Mouse (Mus musculus) ES-E14 (cell line): ENCODE results near the gene Smco3. TPM values are rescaled to one million over a fixed set of nuclear protein-coding genes. Genes with fewer than 3 reads are reported as not detected.

ENCODE experiments used
- DNase-seq: peaks from one replicate; pipeline ENCODE4 v3.0.0-alpha.2; 2013; ENCODE audit warnings: low read depth, low spot score
- H3K27ac ChIP-seq: 2 replicates; pipeline ENCODE4 v1.5.1; 2012; ENCODE audit warnings: low read depth, mild to moderate bottlenecking, low read length, moderate library complexity, mixed read lengths; ENCODE audit not compliant: poor library complexity, insufficient read depth, severe bottlenecking
- H3K36me3 ChIP-seq: 2 replicates; pipeline ENCODE4 v1.6.1; 2012; ENCODE audit warnings: mild to moderate bottlenecking, low read length, moderate library complexity, mixed read lengths; ENCODE audit not compliant: control insufficient read depth, poor library complexity, insufficient read depth, severe bottlenecking
- H3K4me1 ChIP-seq, 2 experiments: fragments of 150-350 bp in 1 of 2; sonication (generic) in 1 of 2; 2 replicates each; pipeline ENCODE4 v1.6.1; 2012; ENCODE audit warnings: low read length in 2 of 2, mild to moderate bottlenecking in 1 of 2, mixed read lengths in 1 of 2; ENCODE audit not compliant: control insufficient read depth in 2 of 2, insufficient read depth in 2 of 2, poor library complexity in 1 of 2
- H3K4me3 ChIP-seq, 2 experiments: fragments of 150-350 bp in 1 of 2; sonication (generic) in 1 of 2; 2 replicates each; pipeline ENCODE4 v1.5.1; 2012; ENCODE audit warnings: low read length in 2 of 2, low read depth in 1 of 2, mild to moderate bottlenecking in 1 of 2, mixed read lengths in 1 of 2; ENCODE audit not compliant: insufficient read depth in 1 of 2, poor library complexity in 1 of 2, severe bottlenecking in 1 of 2
- H3K9ac ChIP-seq: 2 replicates; pipeline ENCODE4 v1.6.1; 2012; ENCODE audit warnings: low read depth, mild to moderate bottlenecking, low read length, mixed read lengths; ENCODE audit not compliant: poor library complexity, insufficient read depth, severe bottlenecking
- H3K9me3 ChIP-seq: fragments of 150-350 bp; sonication (generic); 2 replicates; pipeline ENCODE4 v1.6.1; 2012; ENCODE audit warnings: low read depth, mild to moderate bottlenecking, low read length; ENCODE audit not compliant: control insufficient read depth, insufficient read depth
- CHD2 ChIP-seq: IDR thresholded peaks from 2 replicates; pipeline ENCODE4 v1.6.1; 2014; ENCODE audit warnings: mild to moderate bottlenecking, low read depth, low read length, inconsistent platforms
- HCFC1 ChIP-seq: IDR thresholded peaks from 2 replicates; pipeline ENCODE4 v1.6.1; 2012; ENCODE audit warnings: low read length, inconsistent platforms, borderline replicate concordance; ENCODE audit not compliant: insufficient read depth
- MAFK ChIP-seq: IDR thresholded peaks from 2 replicates; pipeline ENCODE4 v1.6.1; 2014; ENCODE audit warnings: mild to moderate bottlenecking, low read depth, low read length, inconsistent platforms; ENCODE audit not compliant: insufficient read depth
- ZC3H11A ChIP-seq: IDR thresholded peaks from 2 replicates; pipeline ENCODE4 v1.6.1; 2012; ENCODE audit warnings: low read depth, mild to moderate bottlenecking, inconsistent platforms, low read length, borderline replicate concordance
- ZNF384 ChIP-seq: IDR thresholded peaks from 2 replicates; pipeline ENCODE4 v1.6.1; 2012; ENCODE audit warnings: low read depth, low read length, inconsistent platforms
- in situ Hi-C, 2 experiments: fragments of 600-800 bp; cut with MboI; formaldehyde crosslinking; loops; one replicate each; pipeline ENCODE4 v1.15.1; 2025; ENCODE audit warnings: low sequenced_read_pairs in 2 of 2, inconsistent platforms in 1 of 2; ENCODE audit not compliant: unreplicated experiment in 2 of 2
- total RNA-seq: library from RNA; depleted of rRNA; stranded (reverse); fragments of 300-350 nt; gene quantifications from 2 replicates; pipeline ENCODE4 v1.2.3, GENCODE M21; 2012

Gene Smco3
- total RNA-seq, 1 experiment: not detected

DNA sequence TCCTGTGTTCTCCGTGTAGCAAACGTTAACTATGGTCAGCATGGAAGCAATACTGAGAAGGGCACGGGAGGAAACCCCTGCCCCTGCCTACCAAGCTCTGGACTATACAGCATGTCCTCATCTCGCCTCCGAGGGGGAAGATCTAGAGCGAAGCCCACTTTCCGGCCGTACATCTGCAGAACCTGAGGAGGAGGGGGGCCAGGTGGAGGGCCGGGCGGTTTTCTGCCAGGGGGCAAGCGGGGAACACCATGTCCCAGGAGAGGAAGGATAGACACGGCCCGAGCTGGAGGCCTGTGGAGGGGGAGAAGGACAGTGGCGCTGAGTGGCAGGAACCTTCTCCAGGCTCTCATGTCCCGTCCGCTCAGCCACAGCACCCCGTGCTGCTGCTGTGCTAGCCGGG lies 14.2 kb downstream of the Smco3 start:
- Histone ChIP-seq H3K9me3 (no peaks in the 10 kb centered on the region), H3K4me3 (no peak overlapping the region), H3K9ac (no peak overlapping the region), H3K4me1 (0 out of 4 replicates have a peak, but pooled peaks cover 0 to 6% of the 10 kb centered on the region in 2 experiments), H3K36me3 (peaks cover 57% of the 10 kb centered on the region), H3K27ac (no peak overlapping the region)
- no peak for TF ChIP-seq CHD2
- TF ChIP-seq MAFK: no peak
- no peak for TF ChIP-seq ZNF384
- TF ChIP-seq ZC3H11A: no peak
- no peak for TF ChIP-seq HCFC1
- in situ Hi-C loops: no loop called here
- DNase-seq: no peak

GRCm38 (mm10) chr6:136820381-136820780 lies 14.9 kb downstream of the Smco3 start:
- in situ Hi-C loops: no loop called here
- TF ChIP-seq MAFK (no peak), HCFC1 (no peak), CHD2 (no peak), ZNF384 (no peak), ZC3H11A (no peak)

GRCm38 (mm10) chr6:136817549-136817948 lies 17.7 kb downstream of the Smco3 start:
- TF ChIP-seq CHD2: no peak
- no peak for TF ChIP-seq MAFK
- no peak for TF ChIP-seq ZNF384
- TF ChIP-seq ZC3H11A: no peak
- TF ChIP-seq HCFC1: no peak
- Histone ChIP-seq H3K36me3 (peaks cover 69% of the 10 kb centered on the region), H3K4me1 (peaks cover 0 to 8% of the 10 kb centered on the region in 2 experiments; a peak in 1 of 4 replicates), H3K9ac (no peak overlapping the region), H3K27ac (no peak overlapping the region), H3K4me3 (no peak overlapping the region), H3K9me3 (no peaks in the 10 kb centered on the region)
- DNase-seq: no peak
- in situ Hi-C loops: no loop called here

More at GRCm38 (mm10) chr6:136820381-136820780, 14.9 kb downstream of the Smco3 start:
- Histone ChIP-seq H3K27ac (no peak overlapping the region), H3K4me3 (no peak overlapping the region), H3K4me1 (0 out of 4 replicates have a peak, but pooled peaks cover 0 to 6% of the 10 kb centered on the region in 2 experiments), H3K9ac (no peak overlapping the region), H3K9me3 (no peaks in the 10 kb centered on the region), H3K36me3 (peaks cover 63% of the 10 kb centered on the region)
- DNase-seq: no peak

GRCm38 (mm10) chr6:136816826-136817225 lies 18.4 kb downstream of the Smco3 start:
- Histone ChIP-seq H3K9me3 (no peaks in the 10 kb centered on the region), H3K9ac (peak overlapping the region; percentile 60; the same call in 1 of the 2 replicates), H3K4me1 (peaks cover 0 to 11% of the 10 kb centered on the region in 2 experiments; a peak in 1 of 4 replicates), H3K36me3 (peaks cover 61% of the 10 kb centered on the region), H3K27ac (no peak overlapping the region), H3K4me3 (peak overlapping the region; percentile 12 to 59; a peak in 3 of 4 replicates)
- TF ChIP-seq CHD2 (no peak), ZC3H11A (no peak), ZNF384 (no peak), MAFK (no peak), HCFC1 (no peak)
- in situ Hi-C loops: no loop called here
- DNase-seq: no peak

DNA sequence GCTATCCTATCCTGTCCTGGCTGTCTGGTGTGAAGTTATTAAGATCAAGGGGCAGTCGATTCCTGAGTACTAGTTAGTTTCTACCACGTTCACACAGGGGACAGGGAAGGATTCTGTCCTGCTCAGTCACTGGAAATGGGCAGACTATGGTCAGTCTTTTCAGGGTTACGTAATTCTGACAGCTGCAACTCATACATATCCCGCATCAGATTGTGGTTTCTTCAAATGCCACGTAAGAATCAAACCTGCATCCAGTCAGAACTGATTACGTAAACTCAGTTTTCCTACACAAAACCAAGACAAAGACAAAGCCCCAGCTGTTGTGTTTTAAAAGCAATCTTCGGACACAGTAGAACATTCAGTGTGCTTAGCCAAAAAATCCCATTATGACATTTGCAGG lies 19.9 kb downstream of the Smco3 start:
- no peak for TF ChIP-seq MAFK
- no peak for TF ChIP-seq HCFC1
- no peak for TF ChIP-seq ZC3H11A
- no peak for TF ChIP-seq ZNF384
- TF ChIP-seq CHD2: no peak
- Histone ChIP-seq H3K4me1 (peaks cover 0 to 15% of the 10 kb centered on the region in 2 experiments; a peak in 2 of 4 replicates), H3K4me3 (no peak overlapping the region), H3K36me3 (peaks cover 51% of the 10 kb centered on the region), H3K27ac (no peak overlapping the region), H3K9me3 (no peaks in the 10 kb centered on the region), H3K9ac (no peak overlapping the region)
- no peak for DNase-seq
- in situ Hi-C loops: no loop called here
